In the genomic region with DNA sequence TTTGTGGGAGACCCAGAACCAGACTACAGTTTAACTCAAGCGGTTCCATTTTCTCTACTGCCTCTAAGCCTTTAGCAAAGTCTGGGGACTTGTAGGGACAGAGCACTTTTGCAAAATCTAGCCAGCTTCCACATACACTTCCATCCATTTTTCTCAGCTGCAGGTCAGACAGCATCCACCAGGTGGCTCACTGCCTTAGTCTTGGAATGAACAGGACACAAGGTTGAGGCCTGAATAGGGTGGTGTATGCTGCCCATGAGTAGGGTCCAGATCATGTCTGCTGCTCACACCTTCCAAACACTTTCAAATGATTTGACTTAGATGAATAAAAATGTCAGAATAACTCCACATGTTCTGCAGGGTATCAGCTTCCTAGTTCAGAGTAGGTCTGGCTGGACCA, we compare ENCODE assay signal across 8 mouse cellular contexts. TPM values are rescaled to one million over a fixed set of nuclear protein-coding genes. Genes with fewer than 3 reads are reported as not detected.
A peak's percentile ranks its signal among the peaks of the same experiment; 100 is the strongest.
DNase-seq lines count a peak whose midpoint lies in the region; ATAC-seq lines count a peak whose summit lies in the region.

No protein-coding gene starts in this region.

- intact Hi-C loops in left cerebral cortex, postnatal 10 days (cut with DNase I) = loop anchor here (5.0 kb wide), 1 partner anchor 159 kb away; no protein-coding TSS in a partner anchor

- H3K4me3 ChIP-seq in forebrain, embryonic 10.5 days = no peak overlapping the region

- peak; percentile 81 for DNase-seq in kidney, adult 18-20 months
- DNase-seq in kidney, adult 11 months = no peak
- peak; percentile 58 for DNase-seq in c-Kit-positive CD71-positive TER-119-positive erythroid progenitor cells, embryonic 14.5 days (ENCODE audit: low spot score)
- DNase-seq in forebrain, embryonic 10.5 days (ENCODE audit: extremely low spot score, low spot score) = peak; percentile 59
- peak; percentile 50 to 55 for DNase-seq in left cerebral cortex, postnatal 10 days (ENCODE audit: extremely low spot score in 1 of 2, low spot score in 2 of 2)
- DNase-seq in right cerebral cortex, postnatal 25 days = peak; percentile 38

- ATAC-seq in hematopoietic stem cell, adult 5-6 weeks (replicated peaks in 1 of 2; ENCODE audit: insufficient read depth in 1 of 2, low FRiP score in 2 of 2, low TSS enrichment in 1 of 2, low read depth in 1 of 2, poor library complexity in 2 of 2, severe bottlenecking in 2 of 2) = peak; percentile 75 to 82
- ATAC-seq in megakaryocyte, adult 5-6 weeks (ENCODE audit: poor library complexity, severe bottlenecking) = peak; percentile 88

- H3K27ac ChIP-seq in forebrain, embryonic 10.5 days = no peak overlapping the region

- peaks cover 24% of the 10 kb centered on the region for H3K36me3 ChIP-seq in forebrain, embryonic 10.5 days (replicated peaks)

- H3K9me3 ChIP-seq in forebrain, embryonic 10.5 days = no peaks in the 10 kb centered on the region

- WGBS in forebrain, embryonic 10.5 days = 21% methylated on average over 1 of the region's 1 CpGs

- no peaks in the 10 kb centered on the region for H3K27me3 ChIP-seq in forebrain, embryonic 10.5 days (ENCODE audit: poor library complexity, severe bottlenecking)

- no peaks in the 10 kb centered on the region for H3K4me1 ChIP-seq in forebrain, embryonic 10.5 days

RNA-seq across cellular contexts. Expression of gene Tomt, which starts 11.9 kb away (rescaled TPM):
- polyA plus RNA-seq in forebrain, embryonic 10.5 days (2016; fragmentation: Nextera tagmentation; extraction: Ambion mirVana) = 0.62 and 1.2 TPM in 2 replicates
- total RNA-seq in hematopoietic stem cell, adult 5-6 weeks (2017) = 0.13 and 0.84 TPM in 2 replicates
- not detected for total RNA-seq in left cerebral cortex, postnatal 10 days (2021)
- 0.11 TPM in 1 of 2 replicates, not detected in the other for total RNA-seq in megakaryocyte, adult 5-6 weeks (2015)
- 0.07 TPM in 1 of 2 replicates, not detected in the other for total RNA-seq in megakaryocyte, adult 5-6 weeks (2017)

RNA-seq across cellular contexts. Expression of gene Lamtor1, which starts 12.4 kb away (rescaled TPM):
- 157 and 165 TPM in 2 replicates for polyA plus RNA-seq in forebrain, embryonic 10.5 days (2016; fragmentation: Nextera tagmentation; extraction: Ambion mirVana)
- total RNA-seq in hematopoietic stem cell, adult 5-6 weeks (2017) = 42.7 and 71.2 TPM in 2 replicates
- total RNA-seq in left cerebral cortex, postnatal 10 days (2021) = 10 to 100 TPM; 95.6 to 98.2 TPM
- total RNA-seq in megakaryocyte, adult 5-6 weeks (2015) = 137 and 160 TPM in 2 replicates
- total RNA-seq in megakaryocyte, adult 5-6 weeks (2017) = 127 and 128 TPM in 2 replicates

RNA-seq across cellular contexts. Expression of gene Lrrc51, which starts 15.6 kb away (rescaled TPM):
- polyA plus RNA-seq in forebrain, embryonic 10.5 days (2016; fragmentation: Nextera tagmentation; extraction: Ambion mirVana) = 10.1 and 11.9 TPM in 2 replicates
- 2.4 and 3.2 TPM in 2 replicates for total RNA-seq in hematopoietic stem cell, adult 5-6 weeks (2017)
- 1 to 10 TPM; 2.8 to 4.0 TPM for total RNA-seq in left cerebral cortex, postnatal 10 days (2021)
- 0.82 and 1.1 TPM in 2 replicates for total RNA-seq in megakaryocyte, adult 5-6 weeks (2015)
- total RNA-seq in megakaryocyte, adult 5-6 weeks (2017) = 0.70 TPM in 1 of 2 replicates, not detected in the other

RNA-seq across cellular contexts. Expression of gene Numa1, which starts 15.8 kb away (rescaled TPM):
- 95.7 and 96.0 TPM in 2 replicates for polyA plus RNA-seq in forebrain, embryonic 10.5 days (2016; fragmentation: Nextera tagmentation; extraction: Ambion mirVana)
- 315 and 392 TPM in 2 replicates for total RNA-seq in hematopoietic stem cell, adult 5-6 weeks (2017)
- 10 to 100 TPM; 60.5 to 60.9 TPM for total RNA-seq in left cerebral cortex, postnatal 10 days (2021)
- total RNA-seq in megakaryocyte, adult 5-6 weeks (2015) = 71.4 and 82.2 TPM in 2 replicates
- 122 and 139 TPM in 2 replicates for total RNA-seq in megakaryocyte, adult 5-6 weeks (2017)

RNA-seq across cellular contexts. Expression of gene Folr1, which starts 47.5 kb away (rescaled TPM):
- polyA plus RNA-seq in forebrain, embryonic 10.5 days (2016; fragmentation: Nextera tagmentation; extraction: Ambion mirVana) = 11.9 and 13.1 TPM in 2 replicates
- not detected in 2 replicates for total RNA-seq in hematopoietic stem cell, adult 5-6 weeks (2017)
- under 1 TPM in 1 of 2 experiments, not detected in 1; 0.90 TPM for total RNA-seq in left cerebral cortex, postnatal 10 days (2021)
- 0.62 TPM in 1 of 2 replicates, not detected in the other for total RNA-seq in megakaryocyte, adult 5-6 weeks (2015)
- 0.62 TPM in 1 of 2 replicates, not detected in the other for total RNA-seq in megakaryocyte, adult 5-6 weeks (2017)
